Mouse (Mus musculus) megakaryocyte-erythroid progenitor cell, adult 5-6 weeks (primary cell): Measurements from ENCODE around the gene Snrpa1. TPM values are rescaled to one million over a fixed set of nuclear protein-coding genes. Genes with fewer than 3 reads are reported as not detected.

Source experiments
- ATAC-seq: replicated peaks from 2 replicates; pipeline ENCODE4 v1.8.0; 2016; ENCODE audit warnings: mild to moderate bottlenecking, inconsistent platforms; ENCODE audit not compliant: severe bottlenecking, poor library complexity, low FRiP score, low TSS enrichment
- total RNA-seq, 2 experiments: library from RNA; stranded (forward) in 1 of 2; stranded (reverse) in 1 of 2; fragments of 200-1000, 215-1000 nt in 1 of 2; fragments of >200 nt in 1 of 2; fragmentation: Nextera tagmentation in 1 of 2; gene quantifications; 2 replicates each; pipeline ENCODE4 v1.2.3; 2014 to 2017

Gene Snrpa1
- total RNA-seq, 2 experiments from 2014 or later = 167 to 194 TPM

DNA sequence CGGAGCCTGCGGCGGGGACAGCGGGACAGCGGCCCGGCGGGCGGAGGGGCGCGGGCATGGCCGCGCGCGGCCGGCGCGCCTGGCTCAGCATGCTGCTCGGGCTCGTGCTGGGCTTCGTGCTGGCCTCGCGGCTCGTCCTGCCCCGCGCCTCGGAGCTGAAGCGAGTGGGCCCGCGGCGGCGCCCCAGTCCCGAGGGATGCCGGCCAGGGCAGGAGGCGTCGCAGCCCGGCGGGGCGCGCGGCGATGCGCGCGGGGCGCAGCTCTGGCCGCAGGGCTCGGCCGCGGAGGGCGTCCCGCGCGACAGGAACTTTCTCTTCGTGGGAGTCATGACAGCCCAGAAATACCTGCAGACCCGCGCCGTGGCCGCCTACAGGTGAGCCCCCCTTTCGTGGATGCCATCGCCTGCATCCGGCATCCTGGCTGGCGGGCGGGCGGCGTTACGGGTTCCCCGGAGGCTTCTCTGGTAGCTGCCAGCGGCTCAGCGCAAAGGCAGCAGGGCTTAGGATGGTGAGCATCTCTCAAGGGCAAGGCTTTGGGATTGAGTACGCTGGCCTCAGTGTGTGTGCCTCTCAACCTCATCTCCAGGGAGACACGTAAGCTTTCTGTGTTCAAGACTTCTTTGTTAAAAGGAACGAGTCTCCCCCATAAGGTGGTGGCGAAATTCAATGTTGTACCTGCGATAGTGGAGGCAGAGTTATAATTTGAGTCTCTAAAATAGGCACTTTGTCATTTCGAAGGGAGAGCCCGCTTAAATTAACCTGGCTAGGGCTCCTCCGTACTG is 51.2 kb downstream of the Snrpa1 start:
- no peak for ATAC-seq

DNA sequence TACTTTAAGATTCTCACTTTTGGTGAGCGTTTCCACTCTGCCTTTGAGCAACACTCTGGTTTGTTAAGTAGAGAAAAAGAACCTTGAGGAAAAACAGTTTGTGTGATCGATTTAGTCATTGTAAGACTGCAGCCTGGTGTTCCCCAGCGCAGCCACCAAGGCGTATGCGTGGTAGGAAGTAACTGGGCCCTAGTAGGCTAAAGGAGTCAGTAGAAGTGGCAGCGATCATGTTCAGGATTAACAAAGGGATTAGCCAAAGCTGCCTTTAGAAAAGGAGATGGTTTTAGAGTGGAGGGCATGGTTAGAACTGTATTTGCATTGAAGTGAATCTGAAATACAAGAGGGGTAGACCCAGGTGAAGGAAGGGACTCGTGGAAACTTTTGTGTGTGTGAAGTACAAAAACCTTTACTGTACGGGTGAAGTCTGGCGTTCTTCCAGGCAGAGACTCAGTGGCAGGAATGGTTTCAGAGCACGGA is 51.9 kb downstream of the Snrpa1 start:
- no peak for ATAC-seq

DNA sequence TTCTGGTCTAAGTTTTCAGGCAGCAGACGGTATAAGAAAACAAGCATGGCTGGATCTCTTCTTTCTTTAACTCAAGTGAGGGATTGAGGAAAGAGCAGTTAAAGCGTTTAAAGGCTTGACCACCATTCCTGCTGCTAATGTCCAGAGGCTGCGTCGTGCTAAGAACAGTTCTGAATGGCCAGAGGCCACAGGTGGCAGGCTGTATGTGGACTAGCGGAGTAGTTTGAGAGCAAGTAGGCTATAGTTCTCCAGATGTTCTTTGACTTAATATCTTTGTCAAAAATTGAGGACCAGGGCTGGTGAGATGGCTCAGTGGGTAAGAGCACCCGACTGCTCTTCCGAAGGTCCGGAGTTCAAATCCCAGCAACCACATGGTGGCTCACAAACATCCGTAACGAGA is 52.4 kb downstream of the Snrpa1 start:
- no peak for ATAC-seq

DNA sequence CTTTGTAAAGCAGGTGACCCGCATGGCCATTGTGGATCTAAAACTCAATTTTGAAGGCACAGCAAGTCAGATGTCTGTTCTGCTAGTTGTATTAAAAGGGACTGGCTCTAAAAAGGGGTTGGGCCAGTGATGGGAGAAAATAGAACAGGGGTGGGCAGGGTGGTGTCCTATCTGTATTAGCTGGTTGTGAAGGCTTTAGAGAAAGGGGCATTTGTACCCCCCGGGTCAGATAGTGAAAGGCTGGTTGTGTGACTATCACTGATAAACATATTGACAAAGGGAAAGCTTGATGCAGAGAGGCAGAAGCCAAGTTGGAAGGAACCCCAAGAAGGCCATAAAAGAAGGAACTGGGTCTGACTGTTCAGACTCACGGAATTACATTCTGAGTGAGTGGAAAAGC is 54.8 kb downstream of the Snrpa1 start:
- peak; percentile 71 for ATAC-seq

DNA sequence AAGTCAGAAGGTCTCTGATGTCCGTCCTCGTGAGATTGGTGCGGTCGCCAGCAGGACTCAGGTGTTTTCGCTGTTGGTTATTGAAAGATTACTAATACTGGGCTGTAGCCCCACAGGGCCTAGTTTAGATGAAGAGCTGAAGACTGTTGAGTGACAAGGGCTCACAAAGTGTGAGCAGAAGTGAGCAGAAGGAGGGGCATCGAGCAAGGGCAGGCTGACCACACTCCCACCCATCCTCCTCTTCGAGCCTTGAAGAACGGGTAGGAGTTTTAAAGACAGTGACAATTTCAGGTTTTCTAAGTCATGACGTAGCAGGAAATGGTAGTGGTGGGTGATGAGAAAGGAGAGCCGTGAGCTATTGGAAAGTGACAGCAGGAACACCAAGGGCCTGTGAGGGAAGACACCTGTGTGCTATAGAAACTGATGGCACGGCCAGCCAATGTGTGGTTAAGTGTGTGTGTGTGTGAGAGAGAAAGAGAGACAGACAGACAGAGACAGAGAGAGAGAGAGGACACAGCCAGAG is 57.1 kb downstream of the Snrpa1 start:
- ATAC-seq = no peak

DNA sequence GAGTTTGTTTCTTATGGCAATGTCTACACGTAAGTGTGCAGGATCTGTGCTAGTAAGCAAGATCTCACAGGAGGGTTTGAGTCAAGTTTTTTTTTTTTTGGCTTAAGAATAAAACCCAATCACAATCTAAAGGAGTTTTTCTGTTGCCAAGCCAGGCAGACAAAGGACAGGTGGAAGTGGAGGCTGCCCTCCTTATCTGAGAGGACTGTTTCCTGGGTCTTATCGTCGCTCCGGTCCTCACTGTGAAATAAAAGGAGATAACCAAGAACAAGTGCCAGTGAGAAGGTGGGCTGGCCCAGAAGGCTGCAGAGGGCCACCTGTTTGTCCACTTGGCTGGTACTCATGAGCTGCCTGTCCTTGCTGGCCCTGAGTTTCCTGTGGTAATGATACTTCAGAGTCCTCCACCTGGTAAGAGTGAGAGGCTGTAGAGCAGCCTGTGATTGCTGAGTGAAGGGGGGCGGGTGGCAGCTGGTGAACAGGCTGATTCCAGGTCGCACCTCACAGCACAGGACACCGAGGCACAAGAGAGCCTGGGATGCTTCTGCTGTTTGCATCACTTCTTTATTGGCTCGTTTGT is 58.2 kb downstream of the Snrpa1 start:
- peak; percentile 24 for ATAC-seq

DNA sequence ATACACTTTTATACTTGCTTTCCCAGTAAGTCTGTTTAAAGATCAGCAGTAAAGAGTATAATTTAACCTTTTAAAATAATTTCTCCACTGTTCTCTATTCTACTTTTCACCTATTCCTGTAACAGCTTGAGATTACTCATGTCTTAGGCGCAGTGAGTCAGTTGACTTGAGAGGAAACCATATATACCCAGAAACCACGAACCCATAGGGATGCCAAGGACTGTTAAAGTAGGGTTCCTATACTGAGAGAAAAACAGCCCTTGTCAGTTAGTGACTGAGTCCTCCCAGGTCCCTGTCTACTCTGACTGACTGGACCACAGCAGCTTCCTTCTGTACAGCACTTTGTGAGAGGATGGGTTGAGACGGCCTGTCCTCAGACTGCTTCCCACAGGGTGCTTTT is 59.2 kb downstream of the Snrpa1 start:
- ATAC-seq = no peak

DNA sequence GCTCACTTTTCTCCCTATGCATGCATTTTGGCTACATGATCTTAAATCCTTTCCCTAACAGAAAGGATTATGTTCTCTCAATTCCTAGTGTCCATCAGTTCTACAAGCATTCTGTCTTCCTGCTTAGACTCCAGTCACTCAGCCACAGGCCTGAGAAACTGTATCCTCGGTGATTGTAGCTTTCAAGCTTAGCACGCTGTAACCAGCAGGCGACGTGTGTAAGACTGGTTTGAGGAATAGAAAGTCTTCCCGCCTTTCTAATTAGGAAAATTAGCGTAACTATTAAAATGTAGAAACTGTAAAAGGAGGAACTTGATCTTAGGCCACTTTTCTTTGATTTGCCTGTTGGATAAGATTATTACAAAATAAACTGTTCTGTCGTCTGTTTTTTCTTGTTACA is 60.0 kb downstream of the Snrpa1 start:
- no peak for ATAC-seq

DNA sequence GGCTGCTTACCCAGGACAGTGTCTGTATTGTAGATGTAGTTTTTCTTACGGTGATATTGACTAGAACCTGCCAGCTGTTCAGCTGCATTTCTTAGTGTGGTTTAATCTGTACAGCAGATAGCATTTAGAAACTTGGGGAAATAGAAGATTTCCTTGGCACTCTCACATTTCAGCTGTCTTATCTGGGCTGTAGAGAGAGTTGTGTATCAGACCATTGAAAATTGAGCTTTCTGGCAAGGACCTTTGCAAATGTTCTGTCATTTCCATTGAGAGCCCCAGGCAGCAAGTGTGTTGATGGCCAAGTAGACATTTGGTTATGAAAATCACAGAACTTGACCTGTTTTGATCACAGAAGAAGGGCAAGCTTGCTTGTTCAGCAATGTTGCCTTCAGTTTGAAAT is 61.3 kb downstream of the Snrpa1 start:
- ATAC-seq = peak; percentile 24

DNA sequence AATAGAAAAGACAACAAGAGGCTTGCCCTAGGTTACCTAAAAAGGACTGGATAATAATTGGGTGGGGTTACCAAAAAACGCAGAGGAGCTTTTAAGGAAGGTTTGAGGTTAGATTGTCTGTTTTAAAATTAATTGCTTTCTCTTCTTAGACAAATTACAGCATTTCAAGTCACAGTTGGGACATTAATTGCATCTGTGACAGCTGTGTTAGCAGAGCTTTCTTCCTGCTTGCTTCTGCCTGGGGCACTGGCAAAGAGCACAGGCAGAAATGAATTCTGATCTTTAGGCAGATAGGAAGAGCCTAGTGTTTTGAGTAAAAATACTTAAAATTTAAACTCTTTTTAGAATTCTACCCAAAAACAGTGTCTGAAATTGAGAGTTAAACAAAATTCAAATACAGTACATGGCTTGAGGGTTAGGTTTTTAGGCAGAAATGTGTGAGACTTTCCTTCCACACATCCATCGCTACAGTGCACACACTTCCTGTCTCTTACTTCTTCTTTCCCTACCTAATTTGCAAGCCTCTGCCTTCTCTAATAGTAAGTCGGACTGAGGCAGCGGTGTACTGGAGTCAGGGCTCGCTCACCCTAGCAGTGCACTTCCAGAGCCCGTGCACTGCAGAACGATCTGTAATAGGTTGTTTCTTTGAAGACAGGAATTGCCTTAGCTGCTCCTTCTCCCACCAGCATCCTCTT is 62.0 kb downstream of the Snrpa1 start:
- no peak for ATAC-seq

Other genes starting within 250 kb of the Snrpa1 start
- gene Pcsk6, start 197.3 kb upstream of the Snrpa1 start, total RNA-seq (2014; fragmentation: Nextera tagmentation) = 0.26 TPM in 1 of 2 replicates, not detected in the other
- gene Pcsk6, start 197.3 kb upstream of the Snrpa1 start, total RNA-seq (2017) = 0.38 TPM in 1 of 2 replicates, not detected in the other
- not detected in 2 replicates for gene Gm45213, start 15.4 kb upstream of the Snrpa1 start, total RNA-seq (2014; fragmentation: Nextera tagmentation)
- not detected in 2 replicates for gene Gm45213, start 15.4 kb upstream of the Snrpa1 start, total RNA-seq (2017)
- gene Selenos, start 20.6 kb downstream of the Snrpa1 start, total RNA-seq (2014; fragmentation: Nextera tagmentation) = 38.0 and 42.2 TPM in 2 replicates
- gene Selenos, start 20.6 kb downstream of the Snrpa1 start, total RNA-seq (2017) = 44.9 and 47.5 TPM in 2 replicates
- gene Chsy1, start 50.5 kb downstream of the Snrpa1 start, total RNA-seq (2014; fragmentation: Nextera tagmentation) = 11.4 and 14.8 TPM in 2 replicates
- gene Chsy1, start 50.5 kb downstream of the Snrpa1 start, total RNA-seq (2017) = 14.4 and 26.4 TPM in 2 replicates